Mouse (Mus musculus): ENCODE data around the gene Aqr. TPM values are rescaled to one million over a fixed set of nuclear protein-coding genes. Genes with fewer than 3 reads are reported as not detected.

Gene Aqr
- polyA plus RNA-seq, 2 experiments = 47.9 to 50.2 TPM

GRCm38 (mm10) chr2:114146864-114147458 lies 39.9 kb downstream of the Aqr start:
- H3K27ac ChIP-seq (replicated peaks; ENCODE audit: low read depth, low read length) = no peak overlapping the region
- H3K36me3 ChIP-seq (ENCODE audit: control insufficient read depth, insufficient read depth, low read length) = peaks cover 79% of the 10 kb centered on the region
- no peak overlapping the region for H3K4me3 ChIP-seq (replicated peaks; ENCODE audit: low read length)
- no peak overlapping the region for H3K4me2 ChIP-seq (replicated peaks; ENCODE audit: low read depth, low read length, severe bottlenecking)
- H3K9ac ChIP-seq (ENCODE audit: low read depth, low read length, severe bottlenecking) = no peak overlapping the region
- WGBS = 81% methylated on average over 15 of the region's 15 CpGs
- H3K4me1 ChIP-seq (ENCODE audit: control insufficient read depth, insufficient read depth, low read length) = no peaks in the 10 kb centered on the region
- H3K9me3 ChIP-seq (ENCODE audit: control insufficient read depth, low read length) = no peaks in the 10 kb centered on the region
- ATAC-seq (ENCODE audit: low FRiP score, low read depth) (no peak), DNase-seq (ENCODE audit: low spot score) (no peak)
- no peaks in the 10 kb centered on the region for H3K27me3 ChIP-seq (ENCODE audit: control insufficient read depth, insufficient read depth, low read length)
- TF ChIP-seq POLR2A (IDR thresholded peaks at IDR 0.05; ENCODE audit: borderline replicate concordance, extremely low read depth, insufficient read depth, insufficient read length) = no peak

- peaks cover 81% of the 10 kb centered on the region for H3K36me3 ChIP-seq (ENCODE audit: control insufficient read depth, insufficient read depth, low read length)
- no peaks in the 10 kb centered on the region for H3K9me3 ChIP-seq (ENCODE audit: control insufficient read depth, low read length)
- H3K27ac ChIP-seq (replicated peaks; ENCODE audit: low read depth, low read length) = no peak overlapping the region
- no peak overlapping the region for H3K9ac ChIP-seq (ENCODE audit: low read depth, low read length, severe bottlenecking)
- no peak overlapping the region for H3K4me2 ChIP-seq (replicated peaks; ENCODE audit: low read depth, low read length, severe bottlenecking)
- ATAC-seq (ENCODE audit: low FRiP score, low read depth) = no peak
- no peak for DNase-seq (ENCODE audit: low spot score)
- 62% methylated on average over 6 of the region's 6 CpGs for WGBS
- no peaks in the 10 kb centered on the region for H3K27me3 ChIP-seq (ENCODE audit: control insufficient read depth, insufficient read depth, low read length)
- no peak for TF ChIP-seq POLR2A (IDR thresholded peaks at IDR 0.05; ENCODE audit: borderline replicate concordance, extremely low read depth, insufficient read depth, insufficient read length)
- H3K4me3 ChIP-seq (replicated peaks; ENCODE audit: low read length) = no peak overlapping the region
- no peaks in the 10 kb centered on the region for H3K4me1 ChIP-seq (ENCODE audit: control insufficient read depth, insufficient read depth, low read length)
These were observed 41.5 kb downstream of the Aqr start for GRCm38 (mm10) chr2:114145315-114145801.

- Histone ChIP-seq H3K4me1 (ENCODE audit: control insufficient read depth, insufficient read depth, low read length) (no peaks in the 10 kb centered on the region), H3K4me3 (replicated peaks; ENCODE audit: low read length) (no peak overlapping the region), H3K27ac (replicated peaks; ENCODE audit: low read depth, low read length) (no peak overlapping the region), H3K9me3 (ENCODE audit: control insufficient read depth, low read length) (no peaks in the 10 kb centered on the region), H3K9ac (ENCODE audit: low read depth, low read length, severe bottlenecking) (no peak overlapping the region), H3K4me2 (replicated peaks; ENCODE audit: low read depth, low read length, severe bottlenecking) (no peak overlapping the region), H3K36me3 (ENCODE audit: control insufficient read depth, insufficient read depth, low read length) (peaks cover 81% of the 10 kb centered on the region), H3K27me3 (ENCODE audit: control insufficient read depth, insufficient read depth, low read length) (no peaks in the 10 kb centered on the region)
- DNase-seq (ENCODE audit: low spot score) (no peak), ATAC-seq (ENCODE audit: low FRiP score, low read depth) (no peak)
- TF ChIP-seq POLR2A (IDR thresholded peaks at IDR 0.05; ENCODE audit: borderline replicate concordance, extremely low read depth, insufficient read depth, insufficient read length) = no peak
- 77% methylated on average over 5 of the region's 5 CpGs for WGBS
These were observed 41.9 kb downstream of the Aqr start for GRCm38 (mm10) chr2:114144915-114145314.

- Histone ChIP-seq H3K4me1 (ENCODE audit: control insufficient read depth, insufficient read depth, low read length) (no peaks in the 10 kb centered on the region), H3K36me3 (ENCODE audit: control insufficient read depth, insufficient read depth, low read length) (peaks cover 83% of the 10 kb centered on the region), H3K27ac (replicated peaks; ENCODE audit: low read depth, low read length) (no peak overlapping the region), H3K9me3 (ENCODE audit: control insufficient read depth, low read length) (no peaks in the 10 kb centered on the region), H3K4me2 (replicated peaks; ENCODE audit: low read depth, low read length, severe bottlenecking) (no peak overlapping the region), H3K27me3 (ENCODE audit: control insufficient read depth, insufficient read depth, low read length) (no peaks in the 10 kb centered on the region), H3K4me3 (replicated peaks; ENCODE audit: low read length) (no peak overlapping the region), H3K9ac (ENCODE audit: low read depth, low read length, severe bottlenecking) (no peak overlapping the region)
- no peak for TF ChIP-seq POLR2A (IDR thresholded peaks at IDR 0.05; ENCODE audit: borderline replicate concordance, extremely low read depth, insufficient read depth, insufficient read length)
- ATAC-seq (ENCODE audit: low FRiP score, low read depth) (peak; percentile 60; the same call in 1 of the 2 replicates), DNase-seq (ENCODE audit: low spot score) (no peak)
- 90% methylated on average over 6 of the region's 6 CpGs for WGBS
These were observed 43.0 kb downstream of the Aqr start for GRCm38 (mm10) chr2:114143842-114144241.

GRCm38 (mm10) chr2:114136755-114137154 lies 50.1 kb downstream of the Aqr start:
- no peak overlapping the region for H3K9ac ChIP-seq (ENCODE audit: low read depth, low read length, severe bottlenecking)
- H3K4me1 ChIP-seq (ENCODE audit: control insufficient read depth, insufficient read depth, low read length) = no peaks in the 10 kb centered on the region
- 92% methylated on average over 9 of the region's 9 CpGs for WGBS
- ATAC-seq (ENCODE audit: low FRiP score, low read depth) (no peak), DNase-seq (ENCODE audit: low spot score) (no peak)
- no peak overlapping the region for H3K4me3 ChIP-seq (replicated peaks; ENCODE audit: low read length)
- no peaks in the 10 kb centered on the region for H3K9me3 ChIP-seq (ENCODE audit: control insufficient read depth, low read length)
- H3K27ac ChIP-seq (replicated peaks; ENCODE audit: low read depth, low read length) = no peak overlapping the region
- TF ChIP-seq POLR2A (IDR thresholded peaks at IDR 0.05; ENCODE audit: borderline replicate concordance, extremely low read depth, insufficient read depth, insufficient read length) = no peak
- H3K27me3 ChIP-seq (ENCODE audit: control insufficient read depth, insufficient read depth, low read length) = no peaks in the 10 kb centered on the region
- H3K4me2 ChIP-seq (replicated peaks; ENCODE audit: low read depth, low read length, severe bottlenecking) = no peak overlapping the region
- peaks cover 79% of the 10 kb centered on the region for H3K36me3 ChIP-seq (ENCODE audit: control insufficient read depth, insufficient read depth, low read length)

Data from limb, embryonic 14.5 days (tissue).